Mouse (Mus musculus) spleen, postnatal 14 days (tissue): ENCODE data around the gene Gm49361.
A peak's percentile ranks its signal among the peaks of the same experiment; 100 is the strongest.
"Not testable (repeated sequence)": the region's sequence is repeated elsewhere in the genome, so short reads cannot be mapped to it uniquely, and the experiment has no call there.

Source experiments
- DNase-seq, 2 experiments: peaks; one replicate each; pipeline ENCODE4 v3.0.0; 2021 to 2022; ENCODE audit warnings: low spot score in 2 of 2

Gene Gm49361

GRCm38 (mm10) chr14:57691316-57691715 is 54.6 kb downstream of the Gm49361 start:
- DNase-seq, result no peak

- no peak for DNase-seq
Measured at GRCm38 (mm10) chr14:57690681-57691080, 55.2 kb downstream of the Gm49361 start.

GRCm38 (mm10) chr14:57688066-57688465 is 57.8 kb downstream of the Gm49361 start:
- not testable (repeated sequence) for DNase-seq

- no peak for DNase-seq
Measured at GRCm38 (mm10) chr14:57687441-57687840, 58.5 kb downstream of the Gm49361 start.

DNA sequence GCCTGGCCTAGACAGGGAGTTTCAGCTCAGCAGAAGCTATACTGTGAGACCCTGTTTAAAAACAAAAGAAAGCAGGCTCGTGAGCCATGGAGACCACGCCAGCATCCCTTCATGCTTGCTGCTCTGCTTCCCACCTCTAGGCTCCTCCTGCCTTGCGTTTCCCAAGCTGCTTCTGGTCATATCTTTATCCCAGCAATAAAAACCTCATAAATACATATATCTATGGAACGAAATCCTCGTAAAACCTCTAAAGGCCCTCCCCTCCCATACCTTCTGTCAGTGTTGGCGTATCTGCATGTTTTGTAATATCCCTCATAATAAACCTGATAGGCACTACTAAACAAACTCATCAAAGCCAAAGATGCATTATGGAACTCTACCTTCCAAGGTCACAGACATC is 59.3 kb downstream of the Gm49361 start:
- DNase-seq, result no peak

- peak; percentile 52 to 76 for DNase-seq
Measured at GRCm38 (mm10) chr14:57684579-57684978, 61.3 kb downstream of the Gm49361 start.

DNA sequence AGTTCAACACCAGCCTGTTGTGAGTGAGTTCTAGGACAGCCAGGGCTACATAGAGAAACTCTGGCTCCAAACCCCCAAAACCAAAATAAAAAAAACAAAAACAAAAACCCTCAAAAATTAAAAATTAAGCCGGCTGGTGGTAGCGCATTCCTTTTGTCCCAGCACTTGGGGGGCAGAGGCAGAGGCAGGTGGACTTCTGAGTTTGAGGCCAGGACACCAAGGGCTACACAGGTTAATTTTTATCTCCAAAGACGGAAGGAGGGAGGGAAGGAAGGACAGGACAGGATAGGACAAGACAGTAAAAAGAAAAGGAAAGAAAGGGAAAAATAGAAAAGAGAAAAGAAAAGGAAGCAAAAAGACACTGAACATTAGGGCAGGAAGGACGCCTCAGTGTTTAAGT is 63.2 kb downstream of the Gm49361 start:
- DNase-seq, result no peak

GRCm38 (mm10) chr14:57679958-57680535 is 65.9 kb downstream of the Gm49361 start:
- DNase-seq, result peak; percentile 64 to 80

DNA sequence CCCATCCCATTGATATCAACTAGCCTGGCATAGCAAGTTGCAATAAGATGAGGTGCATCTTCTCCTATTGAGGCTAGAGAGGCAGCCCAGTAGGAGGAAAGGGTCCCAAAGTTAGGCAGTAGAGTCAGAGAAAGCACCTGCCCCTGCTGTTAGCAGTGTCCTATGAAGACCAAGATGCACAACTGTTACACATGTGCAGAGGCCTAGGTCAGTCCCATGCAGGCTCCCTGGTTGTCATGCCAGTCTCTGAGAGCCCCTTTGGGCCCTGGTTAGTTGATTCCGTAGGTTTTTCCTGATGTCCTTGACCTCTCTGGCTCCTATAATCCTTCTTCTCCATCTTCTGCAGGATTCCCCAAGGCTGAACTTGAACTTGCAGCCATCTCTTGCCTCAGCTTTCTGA is 66.4 kb downstream of the Gm49361 start:
- DNase-seq, result no peak

DNA sequence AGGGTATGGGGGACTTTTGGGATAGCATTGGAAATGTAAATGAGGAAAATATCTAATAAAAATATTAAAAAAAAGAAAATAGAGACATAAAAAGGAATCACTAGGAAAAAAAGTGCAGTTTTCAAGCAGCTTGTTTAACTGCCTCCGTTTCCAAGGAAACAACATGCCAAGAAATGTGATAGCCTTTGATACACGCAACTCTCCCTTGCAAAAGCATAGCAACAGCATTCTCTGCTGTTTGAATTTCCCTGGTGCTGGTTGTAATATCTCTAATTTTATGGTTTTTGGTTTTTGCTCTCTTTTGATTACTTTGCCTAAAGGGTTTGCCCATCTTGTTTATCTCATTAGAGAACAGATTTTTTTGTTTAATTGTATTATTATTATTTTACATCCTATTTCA is 70.4 kb downstream of the Gm49361 start:
- DNase-seq, result no peak

DNA sequence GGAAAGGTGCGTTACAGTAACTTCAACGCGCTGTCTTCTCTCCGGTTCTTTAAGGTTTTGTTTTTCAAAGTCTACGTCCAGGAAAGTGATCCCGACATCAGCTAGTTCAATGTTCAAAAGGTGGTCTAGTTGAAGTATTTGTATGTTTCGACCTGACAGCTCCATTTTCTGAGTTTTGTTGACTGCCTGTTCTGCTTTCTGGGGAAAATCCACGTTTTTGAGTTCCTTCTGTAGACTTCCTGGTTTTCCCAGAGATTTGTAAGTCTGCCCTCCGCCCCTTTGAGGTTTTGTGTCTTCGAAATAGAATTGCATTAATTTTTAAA is 80.3 kb downstream of the Gm49361 start:
- no peak for DNase-seq

DNA sequence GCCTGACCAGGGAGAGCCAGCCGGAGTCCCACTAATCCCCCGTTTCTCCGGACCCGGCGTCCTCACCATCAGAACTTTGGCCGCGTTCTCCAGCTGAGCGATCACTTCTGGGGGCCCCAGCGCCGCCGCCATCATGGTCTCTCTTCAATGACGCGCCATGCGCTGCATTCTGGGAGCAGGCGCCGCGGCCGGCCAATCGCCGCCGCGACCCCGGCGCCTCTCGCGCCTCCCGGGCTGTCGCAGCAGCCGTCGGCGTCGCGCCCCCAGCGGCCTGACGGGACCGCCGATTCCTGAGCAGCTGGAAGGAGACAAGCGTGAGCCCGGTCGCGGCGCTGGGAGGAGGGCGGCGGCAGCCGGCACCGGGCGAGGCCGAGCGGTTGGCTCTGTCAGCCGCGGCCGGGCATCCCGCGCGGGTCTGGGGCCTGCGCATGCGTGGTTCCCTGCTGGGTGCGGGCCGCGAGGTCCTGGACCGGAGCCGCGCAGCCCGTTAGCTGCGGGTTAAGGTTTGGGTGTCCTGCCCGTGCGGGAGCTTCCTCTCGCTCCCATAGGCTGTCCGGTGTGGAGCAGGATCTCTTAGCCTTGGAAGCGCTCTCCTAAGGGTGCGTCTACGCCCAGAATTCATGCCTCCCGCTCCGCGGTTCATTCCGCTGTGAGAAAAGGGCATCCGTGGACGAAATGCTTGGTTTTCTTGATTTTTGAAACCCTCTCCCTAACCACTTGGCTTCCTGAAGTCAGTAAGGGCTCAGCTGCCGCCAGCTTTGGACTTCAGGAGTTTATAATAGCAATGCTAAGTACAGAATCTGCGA is 80.9 kb downstream of the Gm49361 start, which contains the start of gene Xpo4:
TSS of gene Xpo4 (minus strand) at position 609 of the 806 bp plus-strand sequence.
- DNase-seq, result peak; percentile 68 to 73

DNA sequence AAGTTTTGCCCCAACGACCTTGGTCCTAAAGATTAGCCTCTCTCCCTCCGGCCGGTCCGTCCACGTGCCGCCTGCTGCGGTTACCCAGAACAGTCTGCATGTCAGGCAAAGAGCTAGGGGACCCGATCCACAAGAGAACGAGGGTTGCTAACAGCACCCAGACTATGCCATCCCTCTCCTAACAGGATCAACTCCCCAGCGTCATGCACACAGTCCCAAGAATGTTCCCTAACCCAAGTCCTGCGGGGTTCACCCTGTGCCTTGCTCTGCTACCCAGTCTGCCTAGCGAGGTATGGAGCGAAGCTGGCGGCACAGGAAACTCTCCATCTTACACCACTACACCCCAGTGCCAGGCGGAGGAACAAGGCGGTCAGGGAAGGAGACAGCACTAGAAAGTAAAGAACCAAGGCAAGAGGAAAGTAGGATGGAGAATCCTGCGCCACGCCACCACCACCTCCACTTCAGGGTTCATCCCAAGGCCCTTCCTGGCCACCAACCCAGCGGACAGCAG is 81.5 kb downstream of the Gm49361 start:
- DNase-seq, result peak; percentile 11 to 21

DNA sequence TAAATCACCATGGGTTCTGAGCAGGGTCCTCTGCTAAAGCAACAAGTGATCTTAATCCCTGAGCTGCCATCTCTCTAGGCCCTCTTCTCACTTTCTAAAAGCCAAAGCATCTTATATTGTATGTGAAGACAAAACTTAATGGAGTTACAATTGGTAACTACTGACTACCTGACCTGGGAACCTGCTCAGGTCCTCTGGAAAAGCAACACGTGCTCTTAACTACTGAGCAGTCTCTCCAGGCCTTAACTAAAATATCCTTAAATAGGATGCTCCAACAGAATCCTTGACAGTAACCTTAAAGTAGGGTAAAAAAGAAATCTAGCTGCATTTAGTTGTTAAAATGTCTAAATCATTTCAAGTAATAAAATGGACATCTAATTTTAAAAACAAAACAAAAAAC is 82.3 kb downstream of the Gm49361 start:
- no peak for DNase-seq

GRCm38 (mm10) chr14:57658301-57658700 is 87.6 kb downstream of the Gm49361 start:
- no peak for DNase-seq

- no peak for DNase-seq
Measured at GRCm38 (mm10) chr14:57657500-57657899, 88.4 kb downstream of the Gm49361 start.

DNA sequence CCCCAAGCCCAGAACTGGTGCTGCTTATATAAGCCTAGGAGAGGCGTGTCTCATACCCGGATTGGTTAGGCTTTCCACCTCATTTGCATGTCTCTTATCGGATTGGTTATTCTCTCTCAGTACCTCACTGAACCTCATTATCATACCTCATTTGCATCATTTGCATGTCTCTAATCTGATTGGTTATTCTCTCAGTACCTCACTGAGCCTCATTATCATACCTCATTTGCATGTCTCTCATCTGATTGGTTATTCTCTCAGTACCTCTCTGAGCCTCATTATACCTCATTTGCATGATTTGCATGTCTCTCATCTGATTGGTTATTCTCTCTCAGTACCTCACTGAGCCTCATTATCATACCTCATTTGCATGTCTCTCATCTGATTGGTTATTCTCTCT is 89.4 kb downstream of the Gm49361 start:
- not testable (repeated sequence) for DNase-seq

DNA sequence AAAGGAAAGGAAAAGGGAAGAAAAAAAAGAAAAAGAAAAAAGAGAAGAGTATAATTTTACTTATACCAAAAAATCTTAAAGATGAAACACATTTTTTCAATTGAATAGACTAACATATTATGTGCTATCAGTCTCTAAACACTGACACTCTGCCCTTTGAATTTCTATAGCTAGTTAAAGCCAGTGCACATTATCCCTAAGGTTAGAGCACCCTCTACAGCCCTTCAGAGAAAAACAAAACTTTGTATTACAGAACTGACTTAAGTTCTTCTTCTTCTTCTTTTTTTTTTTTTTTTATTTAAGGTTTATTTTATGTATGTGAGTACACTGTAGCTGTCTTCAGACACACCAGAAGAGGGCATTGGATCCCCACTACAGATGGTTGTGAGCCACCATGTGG is 96.4 kb downstream of the Gm49361 start:
- no peak for DNase-seq

DNA sequence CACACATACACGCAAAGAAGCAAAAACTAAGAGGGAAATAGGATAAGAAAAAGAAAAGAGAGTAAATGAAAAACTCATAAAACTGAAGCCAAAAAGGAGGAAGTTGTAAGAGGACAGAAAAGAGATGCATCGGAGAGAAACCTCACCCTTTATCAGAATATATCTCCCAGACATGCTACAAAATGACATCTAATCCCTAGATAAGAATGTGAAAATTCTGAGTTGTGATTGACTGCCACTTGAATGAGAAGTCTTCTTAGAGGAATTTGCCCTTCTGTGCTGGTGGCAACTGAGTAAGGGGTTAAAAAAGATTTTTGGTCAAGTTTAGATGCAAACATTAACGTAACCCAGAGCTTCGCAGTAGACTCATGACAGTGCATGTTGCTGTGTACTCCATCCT is 99.7 kb downstream of the Gm49361 start:
- no peak for DNase-seq

DNA sequence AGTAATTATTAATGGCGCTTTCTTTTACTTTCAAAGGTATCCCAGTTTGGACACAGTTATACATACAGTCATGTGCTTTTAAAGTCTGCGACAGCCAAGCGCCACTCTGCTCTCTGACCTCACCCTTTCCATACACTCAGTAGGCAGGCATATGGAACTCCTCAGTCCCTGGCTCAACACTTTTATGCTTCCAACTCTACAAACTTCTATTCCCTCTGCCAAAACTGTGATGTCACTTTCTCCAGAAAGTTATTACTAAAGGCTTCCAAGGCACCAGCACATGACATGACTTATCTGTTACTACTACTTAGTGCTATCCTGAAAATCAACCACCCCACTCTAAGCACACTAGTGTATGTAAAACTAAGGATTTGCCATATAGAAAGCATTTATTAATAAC is 106.8 kb downstream of the Gm49361 start:
- no peak for DNase-seq

- DNase-seq, result no peak
Measured at GRCm38 (mm10) chr14:57634141-57634540, 111.8 kb downstream of the Gm49361 start.

DNA sequence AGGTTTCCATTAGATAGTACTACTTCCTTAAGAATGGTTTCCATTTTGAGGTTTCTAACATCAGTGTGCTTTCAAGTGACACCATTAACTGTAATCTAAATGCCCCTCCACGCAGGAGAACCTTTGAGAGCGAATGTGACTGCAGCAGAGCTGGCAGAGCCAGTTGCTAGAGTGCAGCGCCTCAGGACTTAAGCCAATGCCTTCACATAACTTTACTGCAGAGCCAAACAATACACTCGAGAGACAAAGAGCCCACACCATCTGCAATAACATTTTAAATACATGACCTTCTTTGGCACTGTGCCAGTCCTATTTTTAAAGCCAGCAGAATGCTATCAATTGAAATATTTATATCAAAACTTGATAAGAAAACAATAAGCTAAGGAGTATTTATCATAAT is 116.3 kb downstream of the Gm49361 start:
- DNase-seq, result no peak

GRCm38 (mm10) chr14:57622934-57623333 is 123.0 kb downstream of the Gm49361 start:
- DNase-seq, result no peak
